Mouse (Mus musculus) forebrain, postnatal 0 days (tissue): Measurements from ENCODE around the gene Smpd3. TPM values are rescaled to one million over a fixed set of nuclear protein-coding genes. Genes with fewer than 3 reads are reported as not detected.
A peak's percentile ranks its signal among the peaks of the same experiment; 100 is the strongest.

Source experiments
- ATAC-seq: fragments of 200-750 bp; cut with Nextera tagmentation; 2 replicates; pipeline ENCODE4 v1.8.0; 2017; ENCODE audit warnings: mild to moderate bottlenecking, moderate library complexity
- DNase-seq: peaks from one replicate; pipeline ENCODE4 v3.0.0-alpha.2; 2015
- H3K27ac ChIP-seq: fragments of 300-500 bp; sonication (generic); 2 replicates; pipeline ENCODE4 v1.5.1; 2014; ENCODE audit warnings: low read depth, mild to moderate bottlenecking, antibody characterized with exemption, low read length, moderate library complexity, mixed read lengths
- H3K27me3 ChIP-seq: fragments of 300-500 bp; sonication (generic); 2 replicates; pipeline ENCODE4 v1.6.1; 2014; ENCODE audit warnings: mild to moderate bottlenecking, low read length, mixed read lengths; ENCODE audit not compliant: insufficient read depth
- H3K36me3 ChIP-seq: fragments of 300-500 bp; sonication (generic); 2 replicates; pipeline ENCODE4 v1.6.1; 2014; ENCODE audit warnings: mild to moderate bottlenecking, moderate library complexity; ENCODE audit not compliant: insufficient read depth
- H3K4me1 ChIP-seq: fragments of 300-500 bp; sonication (generic); 2 replicates; pipeline ENCODE4 v1.6.1; 2014; ENCODE audit warnings: antibody characterized with exemption; ENCODE audit not compliant: insufficient read depth
- H3K4me2 ChIP-seq: fragments of 300-500 bp; sonication (generic); 2 replicates; pipeline ENCODE4 v1.6.1; 2014; ENCODE audit warnings: low read depth, mild to moderate bottlenecking, moderate library complexity
- H3K4me3 ChIP-seq: fragments of 300-500 bp; sonication (generic); 2 replicates; pipeline ENCODE4 v1.5.1; 2014; ENCODE audit warnings: low read depth, low read length, mixed read lengths
- H3K9ac ChIP-seq: fragments of 300-500 bp; sonication (generic); 2 replicates; pipeline ENCODE4 v1.6.1; 2014; ENCODE audit warnings: mild to moderate bottlenecking
- H3K9me3 ChIP-seq: fragments of 300-500 bp; sonication (generic); 2 replicates; pipeline ENCODE4 v1.6.1; 2016; ENCODE audit warnings: low read length
- CTCF ChIP-seq: sonication (generic); IDR thresholded peaks from 2 replicates; pipeline ENCODE4 v1.5.1; 2016; ENCODE audit warnings: antibody characterized with exemption, control low read depth, low read depth
- WGBS: fragments of 180-500 bp; shearing (Covaris S2); extraction: QIAGEN DNeasy Blood & Tissue Kit; methylation state at CpG from one replicate; pipeline ENCODE4 v1.1.7; 2014; 5-methylcytosine and 5-hydroxymethylcytosine counted together
- polyA plus RNA-seq: library from polyadenylated mRNA; unstranded; fragments of >200 nt; fragmentation: Nextera tagmentation; extraction: Ambion mirVana; gene quantifications from 2 replicates; pipeline ENCODE4 v1.2.1, GENCODE M21; 2015
- total RNA-seq: library from RNA; depleted of rRNA; stranded (reverse); fragments of >200 nt; gene quantifications from 2 replicates; pipeline ENCODE4 v1.2.3, GENCODE M21; 2014

The Smpd3 gene
- total and polyA plus RNA-seq, 2 experiments from 2014 or later: 84.8 to 114 TPM

- H3K4me1 ChIP-seq: no peaks in the 10 kb centered on the region
- H3K27ac ChIP-seq: no peak overlapping the region
- DNase-seq: no peak
- H3K4me2 ChIP-seq: no peak overlapping the region
- 70% methylated on average over 6 of the region's 6 CpGs for WGBS
- no peaks in the 10 kb centered on the region for H3K9me3 ChIP-seq
- H3K9ac ChIP-seq: no peak overlapping the region
- ATAC-seq: no peak
- H3K4me3 ChIP-seq: no peak overlapping the region
- H3K36me3 ChIP-seq: no peaks in the 10 kb centered on the region
- TF ChIP-seq CTCF: no peak
- H3K27me3 ChIP-seq: no peaks in the 10 kb centered on the region
Measured at GRCm38 (mm10) chr8:106346123-106346522, 8.3 kb upstream of the Smpd3 start.

DNA sequence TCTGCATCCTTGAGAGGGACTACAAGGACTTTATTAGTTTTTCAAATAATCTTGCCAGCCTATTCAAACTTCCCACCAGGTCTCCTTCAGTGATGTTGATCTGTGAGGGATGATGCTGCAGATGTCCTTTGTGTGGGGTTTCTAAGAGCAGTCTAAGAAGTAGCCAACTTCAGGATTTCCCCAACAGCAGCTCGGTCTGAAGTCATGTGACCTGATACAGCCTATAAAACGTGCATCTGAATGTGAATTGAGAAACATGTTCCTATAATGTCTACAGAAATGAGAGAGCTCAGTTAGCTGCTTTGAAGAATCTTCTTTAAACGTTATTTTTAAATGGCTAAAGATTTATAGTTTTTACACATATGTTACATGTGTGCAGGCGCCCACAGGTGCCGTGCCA is 5.7 kb upstream of the Smpd3 start:
- no peaks in the 10 kb centered on the region for H3K36me3 ChIP-seq
- ATAC-seq (peak; percentile 55), DNase-seq (peak; percentile 32)
- H3K4me3 ChIP-seq: no peak overlapping the region
- no peak overlapping the region for H3K4me2 ChIP-seq
- no peak overlapping the region for H3K9ac ChIP-seq
- no peak overlapping the region; the same call in 1 of the 2 replicates for H3K27ac ChIP-seq
- H3K4me1 ChIP-seq: 0 out of 2 replicates have a peak, but pooled peaks cover 6% of the 10 kb centered on the region
- no peaks in the 10 kb centered on the region for H3K27me3 ChIP-seq
- H3K9me3 ChIP-seq: no peaks in the 10 kb centered on the region
- TF ChIP-seq CTCF: no peak
- WGBS: 63% methylated on average over 5 of the region's 5 CpGs

- no peak overlapping the region for H3K4me2 ChIP-seq
- H3K27ac ChIP-seq: peak overlapping the region; percentile 35; the same call in 1 of the 2 replicates
- 74% methylated on average over 7 of the region's 7 CpGs for WGBS
- H3K36me3 ChIP-seq: no peaks in the 10 kb centered on the region
- H3K27me3 ChIP-seq: no peaks in the 10 kb centered on the region
- H3K4me3 ChIP-seq: no peak overlapping the region
- no peak overlapping the region for H3K9ac ChIP-seq
- DNase-seq: no peak
- H3K9me3 ChIP-seq: no peaks in the 10 kb centered on the region
- no peak for ATAC-seq
- 0 out of 2 replicates have a peak, but pooled peaks cover 6% of the 10 kb centered on the region for H3K4me1 ChIP-seq
- no peak for TF ChIP-seq CTCF
Measured at GRCm38 (mm10) chr8:106342828-106343227, 5.0 kb upstream of the Smpd3 start.

GRCm38 (mm10) chr8:106338741-106339209 is 987 bp upstream of the Smpd3 start:
- H3K27ac ChIP-seq: no peak overlapping the region
- no peak for TF ChIP-seq CTCF
- DNase-seq (no peak), ATAC-seq (no peak)
- peak overlapping the region; percentile 82 for H3K4me3 ChIP-seq
- H3K9ac ChIP-seq: peak overlapping the region; percentile 57; the same call in 1 of the 2 replicates
- 35% methylated on average over 8 of the region's 8 CpGs for WGBS
- no peaks in the 10 kb centered on the region for H3K36me3 ChIP-seq
- H3K4me2 ChIP-seq: peak overlapping the region; percentile 62
- H3K9me3 ChIP-seq: no peaks in the 10 kb centered on the region
- peaks cover 16% of the 10 kb centered on the region; the same call in 1 of the 2 replicates for H3K4me1 ChIP-seq
- H3K27me3 ChIP-seq: no peaks in the 10 kb centered on the region

DNA sequence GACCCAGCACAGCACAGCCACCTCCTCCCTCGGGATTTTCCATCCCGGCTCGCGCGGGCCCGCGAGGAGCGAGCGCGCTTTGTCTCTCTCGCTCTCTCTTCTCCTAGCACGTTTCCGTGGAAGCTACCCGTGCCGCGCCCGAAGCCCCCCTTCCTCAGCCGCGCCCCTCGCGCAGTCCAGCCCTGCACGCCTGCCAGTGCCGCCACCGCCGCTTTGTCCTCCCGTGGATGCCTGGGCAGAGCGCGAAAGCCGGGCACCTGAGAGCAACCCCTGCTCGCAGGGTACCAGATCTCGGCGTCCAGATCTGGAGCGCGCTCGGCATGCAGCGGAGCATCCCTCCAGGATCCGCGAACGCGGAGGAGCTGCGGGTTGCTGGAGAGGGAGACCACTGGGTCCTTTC is 1.2 kb downstream of the Smpd3 start:
- H3K4me3 ChIP-seq: peak overlapping the region; percentile 82
- no peaks in the 10 kb centered on the region for H3K36me3 ChIP-seq
- H3K27ac ChIP-seq: peak overlapping the region; percentile 95
- H3K9ac ChIP-seq: peak overlapping the region; percentile 82
- ATAC-seq (peak; percentile 19), DNase-seq (peak; percentile 82)
- H3K9me3 ChIP-seq: no peaks in the 10 kb centered on the region
- 2% methylated on average over 41 of the region's 41 CpGs for WGBS
- no peaks in the 10 kb centered on the region for H3K27me3 ChIP-seq
- peak overlapping the region; percentile 62 for H3K4me2 ChIP-seq
- peaks cover 16% of the 10 kb centered on the region; the same call in 1 of the 2 replicates for H3K4me1 ChIP-seq
- TF ChIP-seq CTCF: no peak

DNA sequence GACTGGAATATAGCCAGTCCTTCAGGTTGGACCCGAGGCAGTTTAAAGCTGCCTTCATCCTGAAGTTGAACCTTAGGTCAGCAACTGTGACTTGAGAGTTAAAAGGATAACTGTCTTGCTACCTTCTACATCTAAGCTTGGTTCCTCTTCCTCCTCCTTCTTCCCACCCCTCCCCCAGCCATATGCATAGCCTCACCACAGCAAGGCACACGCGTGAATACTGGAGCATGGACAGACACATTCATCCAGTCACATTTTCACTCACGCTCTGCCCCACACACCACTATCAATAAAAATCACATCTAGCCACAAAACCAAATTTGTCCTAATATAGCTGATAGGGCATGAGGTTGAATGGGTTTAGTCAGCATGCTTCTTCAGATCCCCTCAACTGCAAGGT is 1.8 kb downstream of the Smpd3 start:
- TF ChIP-seq CTCF: no peak
- H3K36me3 ChIP-seq: no peaks in the 10 kb centered on the region
- peaks cover 16% of the 10 kb centered on the region; the same call in 1 of the 2 replicates for H3K4me1 ChIP-seq
- ATAC-seq (no peak), DNase-seq (no peak)
- WGBS: 44% methylated on average over 4 of the region's 4 CpGs
- peak overlapping the region; percentile 82 for H3K4me3 ChIP-seq
- H3K4me2 ChIP-seq: peak overlapping the region; percentile 62
- H3K9me3 ChIP-seq: no peaks in the 10 kb centered on the region
- H3K9ac ChIP-seq: peak overlapping the region; percentile 82
- no peaks in the 10 kb centered on the region for H3K27me3 ChIP-seq
- peak overlapping the region; percentile 95 for H3K27ac ChIP-seq

DNA sequence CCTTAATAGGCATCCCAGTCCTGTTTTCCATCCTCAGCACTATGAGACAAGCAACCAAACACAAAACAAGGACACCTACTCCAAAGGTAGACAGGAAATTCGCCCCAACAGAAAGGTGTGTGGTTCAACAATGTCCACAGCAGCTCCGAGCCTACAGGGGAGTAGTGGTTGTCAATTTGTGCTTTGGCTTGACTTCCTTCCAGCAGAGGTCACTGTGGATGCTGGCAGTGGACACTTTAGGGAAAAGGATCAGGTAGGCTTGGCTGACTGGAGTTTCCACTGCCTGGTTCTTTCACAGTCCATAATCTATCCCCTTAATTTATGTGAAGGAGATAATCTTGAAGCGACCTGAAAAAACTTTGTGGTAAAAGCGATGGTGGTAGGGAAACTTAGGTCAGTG is 2.6 kb downstream of the Smpd3 start:
- WGBS: 69% methylated on average over 4 of the region's 4 CpGs
- Histone ChIP-seq H3K4me2 (peak overlapping the region; percentile 62; the same call in 1 of the 2 replicates), H3K27me3 (no peaks in the 10 kb centered on the region), H3K4me3 (no peak overlapping the region), H3K9ac (no peak overlapping the region), H3K36me3 (no peaks in the 10 kb centered on the region), H3K9me3 (no peaks in the 10 kb centered on the region), H3K27ac (no peak overlapping the region; the same call in 1 of the 2 replicates), H3K4me1 (peaks cover 16% of the 10 kb centered on the region; the same call in 1 of the 2 replicates)
- ATAC-seq (no peak), DNase-seq (no peak)
- peak; percentile 56 for TF ChIP-seq CTCF
